Mouse (Mus musculus): ENCODE results near the gene Olfr986.

DNA sequence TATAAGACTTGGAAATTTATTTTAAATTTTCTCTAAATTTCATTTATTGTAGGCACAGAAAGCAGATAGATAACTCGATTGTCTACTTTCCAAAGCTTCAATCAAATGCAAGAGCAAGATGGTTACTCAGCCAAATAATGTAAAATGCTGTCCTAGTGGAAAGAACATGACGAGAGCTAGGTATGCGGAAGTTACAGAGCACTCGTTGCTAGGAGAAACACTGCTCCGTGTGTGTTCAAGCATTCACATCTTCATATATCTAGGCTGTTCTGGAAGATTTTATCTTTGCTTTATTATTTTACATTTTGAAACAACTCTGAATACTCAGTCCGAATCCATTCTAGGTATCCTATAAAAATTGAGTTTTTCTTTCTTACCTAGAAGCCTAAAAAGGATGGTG, 3.7 kb upstream of the Olfr986 start:
- TF ChIP-seq CTCF (IDR thresholded peaks at IDR 0.05; ENCODE audit: low read depth, low read length), result no peak
- no peak for TF ChIP-seq POLR2A (IDR thresholded peaks at IDR 0.05; ENCODE audit: insufficient read depth, low read length)
